Mouse (Mus musculus) lung, embryonic 15.5 days (tissue): Measurements from ENCODE around the gene Rpgrip1l. TPM values are rescaled to one million over a fixed set of nuclear protein-coding genes. Genes with fewer than 3 reads are reported as not detected.
A peak's percentile ranks its signal among the peaks of the same experiment; 100 is the strongest.

Source experiments
- ATAC-seq: fragments of 200-750 bp; cut with Nextera tagmentation; 2 replicates; pipeline ENCODE4 v1.8.0; 2017; ENCODE audit warnings: moderate number of reproducible peaks, borderline replicate concordance; ENCODE audit not compliant: low FRiP score, low TSS enrichment; ENCODE audit errors: extremely low read depth
- H3K27ac ChIP-seq: fragments of 300-500 bp; sonication (generic); 2 replicates; pipeline ENCODE4 v1.5.1; 2015; ENCODE audit warnings: moderate library complexity, mild to moderate bottlenecking, inconsistent platforms
- H3K27me3 ChIP-seq: fragments of 300-500 bp; sonication (generic); 2 replicates; pipeline ENCODE4 v1.6.1; 2015; ENCODE audit warnings: inconsistent platforms
- H3K36me3 ChIP-seq: fragments of 300-500 bp; sonication (generic); 2 replicates; pipeline ENCODE4 v1.6.1; 2015; ENCODE audit warnings: inconsistent platforms
- H3K4me1 ChIP-seq: fragments of 300-500 bp; sonication (generic); 2 replicates; pipeline ENCODE4 v1.6.1; 2015; ENCODE audit warnings: inconsistent platforms
- H3K4me2 ChIP-seq: fragments of 300-500 bp; sonication (generic); 2 replicates; pipeline ENCODE4 v1.6.1; 2015; ENCODE audit warnings: inconsistent platforms, mild to moderate bottlenecking, moderate library complexity
- H3K4me3 ChIP-seq: fragments of 300-500 bp; sonication (generic); 2 replicates; pipeline ENCODE4 v1.5.1; 2015; ENCODE audit warnings: mild to moderate bottlenecking, inconsistent platforms
- H3K9ac ChIP-seq: fragments of 300-500 bp; sonication (generic); 2 replicates; pipeline ENCODE4 v1.6.1; 2015; ENCODE audit warnings: inconsistent platforms
- H3K9me3 ChIP-seq: fragments of 300-500 bp; sonication (generic); 2 replicates; pipeline ENCODE4 v1.6.1; 2016; ENCODE audit warnings: inconsistent platforms
- WGBS: fragments of 180-500 bp; shearing (Covaris S2); methylation state at CpG from one replicate; pipeline ENCODE4 v1.1.7; 2015; 5-methylcytosine and 5-hydroxymethylcytosine counted together
- polyA plus RNA-seq: library from polyadenylated mRNA; unstranded; fragments of >200 nt; fragmentation: Nextera tagmentation; extraction: Ambion mirVana; gene quantifications from 2 replicates; pipeline ENCODE4 v1.2.1, GENCODE M21; 2015

The Rpgrip1l gene
- polyA plus RNA-seq, 1 experiment from 2014 or later = 15.0 TPM

DNA sequence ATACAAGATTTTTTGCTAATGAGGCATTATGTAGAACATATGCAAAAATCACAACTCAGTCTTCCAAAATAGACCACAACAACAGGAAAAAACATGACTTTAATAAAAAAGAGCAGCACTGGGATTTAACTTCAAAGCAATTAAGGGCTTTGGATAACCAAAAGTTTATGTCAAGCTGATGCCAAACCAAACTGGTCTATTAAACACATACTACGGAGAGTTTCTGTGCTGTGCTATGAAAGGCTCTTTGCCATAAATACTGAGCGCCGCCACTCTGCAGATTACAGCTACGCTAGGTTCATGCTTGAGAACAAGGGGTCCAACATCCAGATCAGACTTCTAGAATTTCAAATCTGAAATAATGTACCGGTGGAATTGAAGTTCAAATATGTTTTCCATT is 17.3 kb downstream of the Rpgrip1l start:
- Histone ChIP-seq H3K27me3 (no peaks in the 10 kb centered on the region), H3K9me3 (no peaks in the 10 kb centered on the region), H3K27ac (no peak overlapping the region), H3K36me3 (no peaks in the 10 kb centered on the region), H3K9ac (no peak overlapping the region), H3K4me1 (peaks cover 13% of the 10 kb centered on the region), H3K4me3 (no peak overlapping the region), H3K4me2 (no peak overlapping the region)
- ATAC-seq = no peak
- 79% methylated on average over 5 of the region's 5 CpGs for WGBS

DNA sequence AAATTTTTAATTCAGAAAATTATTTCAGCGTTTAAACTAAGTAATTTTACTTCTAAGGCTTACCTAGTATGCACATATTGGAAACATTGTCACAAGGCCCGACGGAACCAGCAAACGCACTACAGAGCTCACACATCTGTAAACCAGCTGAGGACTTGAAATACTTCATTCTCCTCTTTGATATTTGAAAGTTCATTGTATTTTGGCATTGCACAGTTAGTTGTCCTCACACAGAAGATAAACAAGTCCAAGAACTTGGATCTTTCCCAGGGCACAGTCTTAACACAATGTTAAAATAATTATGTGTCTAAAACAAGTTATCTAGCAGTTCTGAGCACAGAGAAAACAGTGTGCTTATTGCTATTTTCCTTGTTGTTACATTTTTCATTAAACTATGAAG is 22.5 kb downstream of the Rpgrip1l start:
- Histone ChIP-seq H3K4me2 (no peak overlapping the region), H3K27me3 (no peaks in the 10 kb centered on the region), H3K27ac (no peak overlapping the region), H3K4me3 (no peak overlapping the region), H3K9ac (no peak overlapping the region), H3K9me3 (no peaks in the 10 kb centered on the region), H3K36me3 (no peaks in the 10 kb centered on the region), H3K4me1 (peaks cover 22% of the 10 kb centered on the region)
- 55% methylated on average over 4 of the region's 4 CpGs for WGBS
- ATAC-seq = peak; percentile 62; the same call in 1 of the 2 replicates

DNA sequence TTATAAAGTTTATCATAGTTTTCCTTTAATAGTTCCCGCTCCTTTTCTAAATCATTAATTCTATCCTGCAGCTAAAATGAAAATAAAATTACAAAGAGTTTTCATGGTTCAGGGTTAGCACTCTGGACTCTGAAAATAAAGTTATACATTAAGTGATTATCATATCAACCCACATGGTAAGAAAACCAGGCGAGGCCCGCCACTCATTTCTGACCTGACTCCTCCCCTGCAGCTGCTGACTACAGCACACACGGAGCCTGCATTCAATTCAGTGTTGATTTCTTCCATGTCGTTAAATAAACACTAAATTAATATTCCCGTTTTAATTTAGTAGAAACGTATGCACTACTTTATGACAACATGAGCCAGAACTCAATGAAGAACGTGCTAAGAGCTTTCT is 26.8 kb downstream of the Rpgrip1l start:
- Histone ChIP-seq H3K4me1 (peaks cover 18% of the 10 kb centered on the region), H3K4me3 (no peak overlapping the region), H3K36me3 (no peaks in the 10 kb centered on the region), H3K9ac (no peak overlapping the region), H3K27me3 (no peaks in the 10 kb centered on the region), H3K9me3 (no peaks in the 10 kb centered on the region), H3K4me2 (no peak overlapping the region), H3K27ac (no peak overlapping the region)
- WGBS = 81% methylated on average over 8 of the region's 8 CpGs
- no peak for ATAC-seq

DNA sequence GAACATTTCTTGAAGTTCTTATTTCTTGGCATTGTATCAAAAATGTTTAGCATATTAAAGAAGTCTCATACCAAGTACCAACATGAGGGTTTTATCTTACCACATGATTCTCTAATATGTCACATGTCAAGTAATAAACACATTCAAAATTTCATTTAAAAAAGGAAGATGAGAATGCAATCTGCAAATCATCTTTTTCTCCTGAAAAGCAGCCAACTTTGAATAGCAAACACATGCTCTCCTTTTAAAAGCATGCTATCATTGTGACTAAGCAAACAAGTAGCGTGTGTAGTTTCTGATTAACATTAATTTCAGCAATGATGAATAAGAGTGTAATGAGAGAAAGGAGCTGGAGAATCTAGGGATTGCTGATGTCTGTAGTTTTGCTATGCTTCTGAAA is 29.2 kb downstream of the Rpgrip1l start:
- H3K4me3 ChIP-seq = no peak overlapping the region
- ATAC-seq = no peak
- H3K27ac ChIP-seq = no peak overlapping the region
- H3K4me2 ChIP-seq = no peak overlapping the region
- peaks cover 15% of the 10 kb centered on the region for H3K4me1 ChIP-seq
- 33% methylated on average over 1 of the region's 1 CpGs for WGBS
- no peaks in the 10 kb centered on the region for H3K9me3 ChIP-seq
- no peaks in the 10 kb centered on the region for H3K36me3 ChIP-seq
- H3K9ac ChIP-seq = no peak overlapping the region
- no peaks in the 10 kb centered on the region for H3K27me3 ChIP-seq

DNA sequence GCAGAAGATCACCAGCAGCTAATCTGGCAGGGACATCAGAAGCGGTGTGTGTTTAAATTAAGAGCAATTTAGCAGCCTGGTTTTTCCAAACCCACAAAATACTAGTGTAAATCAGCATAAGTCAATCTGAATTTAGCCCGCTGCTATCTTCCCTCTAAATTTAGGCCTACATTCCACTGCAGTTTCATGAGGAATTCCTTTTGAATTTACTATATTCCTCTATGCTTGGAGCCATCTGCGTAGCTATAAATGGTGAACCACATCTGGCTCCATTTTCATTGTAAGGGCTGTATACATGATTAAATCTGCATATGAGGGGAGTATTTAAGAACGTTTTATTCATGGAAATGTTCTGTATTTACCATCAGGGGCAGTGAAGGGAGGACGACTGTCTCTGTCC is 30.4 kb downstream of the Rpgrip1l start:
- Histone ChIP-seq H3K36me3 (no peaks in the 10 kb centered on the region), H3K9ac (no peak overlapping the region), H3K9me3 (no peaks in the 10 kb centered on the region), H3K4me1 (peaks cover 15% of the 10 kb centered on the region), H3K4me2 (no peak overlapping the region), H3K27ac (0 out of 2 replicates have a peak overlapping the region, but pooled peaks have one; percentile 11), H3K27me3 (no peaks in the 10 kb centered on the region), H3K4me3 (no peak overlapping the region)
- ATAC-seq = no peak
- 62% methylated on average over 5 of the region's 5 CpGs for WGBS

DNA sequence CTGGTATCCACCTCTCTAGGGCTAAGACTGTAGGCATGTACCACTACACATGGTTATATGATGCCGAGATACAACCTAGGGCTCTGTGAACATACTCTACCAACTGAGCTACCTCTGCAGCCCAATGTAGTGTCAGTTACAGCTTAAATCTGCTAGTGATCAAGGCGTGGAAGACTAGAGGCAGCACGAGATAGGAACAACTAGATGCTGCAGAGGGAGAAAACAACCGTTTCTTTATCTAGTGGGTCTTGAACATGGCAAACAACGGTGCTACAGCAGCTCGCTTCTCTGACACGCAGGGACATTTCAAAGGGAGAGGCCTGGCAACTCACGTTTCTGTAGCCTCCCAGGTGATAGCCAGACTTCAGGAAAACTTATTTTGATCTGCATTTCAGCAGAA is 31.5 kb downstream of the Rpgrip1l start:
- WGBS = 72% methylated on average over 8 of the region's 8 CpGs

DNA sequence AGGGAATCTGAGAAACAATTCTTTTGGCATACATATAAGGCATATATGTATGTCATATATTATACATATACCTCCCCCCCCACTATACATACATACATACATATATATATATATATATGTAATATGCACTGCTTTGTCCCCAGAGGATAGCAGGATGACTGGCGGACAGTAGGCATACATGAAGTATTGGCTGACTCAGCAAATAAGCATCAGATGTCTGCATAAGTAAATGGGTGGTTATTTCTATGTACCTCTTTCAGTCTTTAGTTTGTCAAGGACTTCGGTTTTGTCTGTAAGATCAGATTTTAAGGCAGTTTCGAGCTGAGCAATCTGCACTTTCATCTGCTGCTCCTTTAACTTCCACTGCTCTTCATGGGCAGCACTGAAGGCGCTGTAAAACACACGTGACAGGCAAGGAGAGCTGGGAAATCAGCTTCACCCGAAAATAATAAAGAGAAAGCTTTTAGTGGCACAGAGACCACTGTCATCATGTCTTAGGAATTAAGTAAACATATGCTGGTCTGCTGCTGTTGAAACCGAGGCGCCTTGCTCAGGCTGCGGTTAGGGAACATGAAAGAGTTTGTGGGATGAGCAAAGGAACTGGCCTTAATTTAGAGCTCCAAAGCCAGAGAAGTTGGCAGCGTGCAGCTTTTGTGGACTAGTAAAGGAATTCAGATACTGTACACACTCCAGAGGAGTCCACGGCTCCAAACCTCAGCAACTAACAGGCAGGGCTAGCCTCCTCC is 32.4 kb downstream of the Rpgrip1l start:
- Histone ChIP-seq H3K27me3 (no peaks in the 10 kb centered on the region), H3K4me1 (peaks cover 10% of the 10 kb centered on the region; the same call in 1 of the 2 replicates), H3K4me2 (peak overlapping the region; percentile 11; the same call in 1 of the 2 replicates), H3K9ac (no peak overlapping the region), H3K9me3 (no peaks in the 10 kb centered on the region), H3K36me3 (peaks cover 3% of the 10 kb centered on the region; the same call in 1 of the 2 replicates), H3K4me3 (no peak overlapping the region), H3K27ac (peak overlapping the region; percentile 56)
- peak; percentile 57 for ATAC-seq
- 37% methylated on average over 11 of the region's 11 CpGs for WGBS

More for the DNA sequence above, 31.5 kb downstream of the Rpgrip1l start:
- Histone ChIP-seq H3K4me1 (peaks cover 10% of the 10 kb centered on the region; the same call in 1 of the 2 replicates), H3K27me3 (no peaks in the 10 kb centered on the region), H3K4me3 (no peak overlapping the region), H3K36me3 (no peaks in the 10 kb centered on the region), H3K9me3 (no peaks in the 10 kb centered on the region), H3K4me2 (no peak overlapping the region), H3K27ac (no peak overlapping the region), H3K9ac (no peak overlapping the region)
- no peak for ATAC-seq

DNA sequence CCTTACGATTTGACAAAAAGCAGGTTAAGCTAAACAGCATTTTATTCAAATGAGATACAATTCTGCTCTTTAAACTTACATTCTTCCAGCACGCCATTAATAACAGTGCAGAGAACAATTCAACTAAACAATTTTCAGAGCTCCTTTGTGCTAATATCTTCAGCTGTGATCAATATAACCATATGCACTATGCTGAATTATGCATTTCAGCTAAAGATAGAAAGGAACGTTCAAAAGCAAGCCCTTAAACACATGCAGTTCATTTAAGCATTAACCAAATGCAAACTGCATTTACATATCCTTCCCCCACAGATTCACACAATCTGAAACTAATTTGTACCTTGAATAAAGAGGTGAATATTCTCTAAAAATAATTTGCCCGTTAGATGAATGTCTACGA is 35.0 kb downstream of the Rpgrip1l start:
- H3K4me2 ChIP-seq = no peak overlapping the region
- ATAC-seq = no peak
- H3K36me3 ChIP-seq = peaks cover 10% of the 10 kb centered on the region; the same call in 1 of the 2 replicates
- H3K27me3 ChIP-seq = no peaks in the 10 kb centered on the region
- H3K4me1 ChIP-seq = peaks cover 6% of the 10 kb centered on the region; the same call in 1 of the 2 replicates
- 85% methylated on average over 5 of the region's 5 CpGs for WGBS
- no peak overlapping the region for H3K27ac ChIP-seq
- H3K4me3 ChIP-seq = no peak overlapping the region
- H3K9me3 ChIP-seq = no peaks in the 10 kb centered on the region
- H3K9ac ChIP-seq = no peak overlapping the region

DNA sequence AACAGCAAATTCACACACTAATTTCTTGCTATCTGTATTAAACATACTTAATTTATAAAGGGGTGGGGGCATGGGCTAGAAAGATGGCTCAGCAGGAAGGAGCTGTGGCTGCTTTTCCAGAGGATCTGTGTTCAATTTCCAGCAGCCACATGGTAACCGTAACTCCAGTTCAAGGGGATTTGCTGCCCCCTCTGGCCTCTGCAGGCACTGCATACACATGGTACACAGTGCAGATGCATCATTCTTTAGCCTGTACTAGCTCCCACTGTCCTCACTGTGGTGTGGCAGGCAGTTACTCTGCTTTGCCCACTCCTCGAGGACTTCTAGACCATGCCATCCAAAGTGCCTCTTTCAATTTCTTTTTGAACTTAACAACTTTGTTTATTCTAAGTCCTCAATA is 36.7 kb downstream of the Rpgrip1l start:
- H3K27me3 ChIP-seq = no peaks in the 10 kb centered on the region
- no peak overlapping the region for H3K4me3 ChIP-seq
- ATAC-seq = no peak
- no peaks in the 10 kb centered on the region for H3K9me3 ChIP-seq
- WGBS = 88% methylated on average over 2 of the region's 2 CpGs
- peaks cover 6% of the 10 kb centered on the region; the same call in 1 of the 2 replicates for H3K4me1 ChIP-seq
- H3K27ac ChIP-seq = no peak overlapping the region
- peaks cover 18% of the 10 kb centered on the region for H3K36me3 ChIP-seq
- H3K9ac ChIP-seq = no peak overlapping the region
- no peak overlapping the region for H3K4me2 ChIP-seq

DNA sequence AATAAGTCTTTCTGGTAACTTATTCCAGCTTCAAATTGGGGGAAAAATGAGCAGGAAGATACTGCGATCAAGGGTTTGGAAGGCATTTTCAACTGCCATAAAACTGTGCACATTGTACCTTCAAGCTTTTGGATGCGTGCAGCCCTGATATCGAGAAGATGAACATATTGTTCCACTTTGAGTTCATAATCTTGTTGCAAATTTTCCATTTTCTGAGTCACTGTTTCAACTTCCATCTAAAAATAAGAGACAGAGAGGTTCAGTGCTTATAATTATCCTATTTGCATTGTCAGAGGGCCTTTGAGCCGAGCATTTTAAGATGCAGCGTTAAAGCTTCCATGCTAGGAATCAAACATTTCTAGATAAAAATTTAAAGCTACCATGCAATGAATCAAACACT is 39.6 kb downstream of the Rpgrip1l start:
- no peaks in the 10 kb centered on the region for H3K27me3 ChIP-seq
- H3K4me1 ChIP-seq = no peaks in the 10 kb centered on the region
- no peak overlapping the region for H3K27ac ChIP-seq
- no peaks in the 10 kb centered on the region for H3K9me3 ChIP-seq
- ATAC-seq = no peak
- WGBS = 91% methylated on average over 5 of the region's 5 CpGs
- no peak overlapping the region for H3K4me3 ChIP-seq
- no peak overlapping the region for H3K4me2 ChIP-seq
- H3K36me3 ChIP-seq = peaks cover 18% of the 10 kb centered on the region
- H3K9ac ChIP-seq = no peak overlapping the region

DNA sequence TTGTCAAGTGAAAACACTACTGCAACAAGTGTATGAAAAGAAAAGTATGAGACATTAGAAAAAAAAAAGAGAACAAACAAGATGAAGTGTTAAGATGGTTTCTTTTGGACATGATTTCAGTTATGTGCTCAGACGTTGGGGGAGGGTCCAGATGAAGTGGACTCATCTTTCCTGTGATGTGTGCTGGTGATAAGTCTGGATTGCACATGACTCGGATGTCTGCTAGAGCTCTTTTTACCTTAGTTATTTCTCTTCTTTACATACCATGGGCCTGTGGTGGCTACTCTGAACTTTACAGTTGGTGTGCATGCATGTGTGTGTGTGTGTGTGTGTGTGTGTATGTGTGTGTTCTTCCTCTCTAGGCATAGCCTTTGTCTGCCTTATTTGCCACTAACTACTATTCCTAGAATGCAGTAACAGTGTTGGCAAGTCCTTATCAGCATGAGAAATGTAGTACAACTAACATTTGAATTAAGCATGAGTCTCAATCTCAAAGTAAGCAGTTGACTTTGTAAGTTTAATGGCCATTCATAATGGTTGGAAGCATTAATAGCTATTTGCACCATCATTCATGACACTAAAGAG is 43.6 kb downstream of the Rpgrip1l start:
- Histone ChIP-seq H3K4me2 (no peak overlapping the region), H3K4me3 (no peak overlapping the region), H3K4me1 (no peaks in the 10 kb centered on the region), H3K9me3 (no peaks in the 10 kb centered on the region), H3K27me3 (no peaks in the 10 kb centered on the region), H3K27ac (no peak overlapping the region), H3K9ac (no peak overlapping the region), H3K36me3 (peaks cover 16% of the 10 kb centered on the region; the same call in 1 of the 2 replicates)
- no peak for ATAC-seq
- WGBS = 57% methylated on average over 2 of the region's 2 CpGs

DNA sequence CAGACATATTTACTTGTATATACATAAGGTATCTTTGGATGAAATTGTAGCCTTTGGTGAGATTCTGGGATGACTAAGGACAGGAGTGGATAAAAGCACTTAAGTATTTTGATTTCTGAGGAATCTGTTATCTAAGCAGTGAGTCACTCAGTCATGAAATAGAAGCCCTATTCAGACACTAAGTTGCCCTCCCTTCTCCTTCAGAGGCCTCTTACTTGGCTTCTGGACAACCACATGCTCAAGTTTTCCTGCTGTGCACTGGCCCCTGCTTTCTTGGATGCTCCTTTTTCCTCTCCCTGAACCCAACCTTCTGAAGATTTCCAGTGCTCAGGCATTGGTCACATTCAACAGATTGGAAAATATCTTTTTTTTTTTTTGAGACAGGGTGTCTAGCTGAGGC is 48.5 kb downstream of the Rpgrip1l start:
- H3K4me3 ChIP-seq = no peak overlapping the region
- no peak for ATAC-seq
- no peak overlapping the region for H3K9ac ChIP-seq
- 0 out of 2 replicates have a peak, but pooled peaks cover 6% of the 10 kb centered on the region for H3K36me3 ChIP-seq
- no peaks in the 10 kb centered on the region for H3K9me3 ChIP-seq
- H3K27me3 ChIP-seq = no peaks in the 10 kb centered on the region
- H3K27ac ChIP-seq = no peak overlapping the region
- no peaks in the 10 kb centered on the region for H3K4me1 ChIP-seq
- H3K4me2 ChIP-seq = no peak overlapping the region
